19 mouse cellular contexts compared by ENCODE assay signal in the genomic region with DNA sequence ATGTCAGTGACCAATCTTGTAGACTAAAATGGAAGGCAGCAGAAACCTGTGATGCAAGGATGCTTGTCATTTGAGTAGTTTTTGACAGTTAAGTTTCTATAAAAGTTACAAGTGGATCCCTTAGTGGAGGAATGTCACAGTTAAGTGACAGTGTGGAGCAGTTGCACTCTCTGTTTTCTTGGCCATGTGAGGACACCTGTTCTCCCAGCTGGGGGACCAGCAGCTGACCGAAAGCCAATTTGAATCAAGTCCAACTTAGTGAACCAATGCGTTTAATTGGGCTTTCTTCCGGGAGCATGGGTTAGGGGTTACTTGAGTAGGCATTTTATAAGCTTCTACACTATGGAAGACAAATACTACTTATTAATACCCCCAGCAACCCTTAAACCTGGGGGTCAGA. TPM values are rescaled to one million over a fixed set of nuclear protein-coding genes. Genes with fewer than 3 reads are reported as not detected.
DNase-seq lines count a peak whose midpoint lies in the region; ATAC-seq and TF ChIP-seq lines count a peak whose summit lies in the region.
"Had no signal": no experiment of that assay in that cellular context is flagged by ENCODE, and none has a peak within 500 bp of the region (broad histone marks: within the 10 kb centered on the region; RNA-seq: fewer than 3 reads in every experiment).

No protein-coding gene starts in this region.

- DNase-seq in liver, postnatal 0 days, result no peak
- no peak for DNase-seq in liver, embryonic 11.5 days (ENCODE audit: low spot score)
- peak; percentile 28 to 37 for DNase-seq in cerebellum, postnatal 36 days
- DNase-seq in layer of hippocampus, adult 9-11 months, result no peak
- no peak for DNase-seq in lung, postnatal 10 days
- no peak for DNase-seq in urinary bladder, postnatal 25 days (ENCODE audit: low spot score)
- DNase-seq: adrenal gland, postnatal 10 days; B cell, adult 2 months; gastrocnemius, postnatal 36 days; heart, postnatal 14 days; left cerebral cortex, postnatal 4 days; lung, adult 18-20 months; lung, postnatal 36 days had no signal

- no peak overlapping the region for H3K4me2 ChIP-seq in intestine, postnatal 0 days (replicated peaks; ENCODE audit: low read depth)
- no peak overlapping the region for H3K4me2 ChIP-seq in intestine, embryonic 15.5 days (replicated peaks)
- no peak overlapping the region for H3K4me2 ChIP-seq in liver, postnatal 0 days (ENCODE audit: low read depth, low read length)
- H3K4me2 ChIP-seq in liver, embryonic 11.5 days, result no peak overlapping the region
- H3K4me2 ChIP-seq: hindbrain, embryonic 13.5 days had no signal

- no peak for TF ChIP-seq CTCF in intestine, postnatal 0 days (IDR thresholded peaks at IDR 0.05; ENCODE audit: low read depth)
- TF ChIP-seq CTCF in liver, postnatal 0 days (IDR thresholded peaks at IDR 0.05; ENCODE audit: low read depth), result no peak

- H3K36me3 ChIP-seq in intestine, postnatal 0 days (ENCODE audit: control insufficient read depth, insufficient read depth), result peaks cover 4% of the 10 kb centered on the region; the same call in 1 of the 2 replicates
- H3K36me3 ChIP-seq in intestine, embryonic 15.5 days, result no peaks in the 10 kb centered on the region
- no peaks in the 10 kb centered on the region; the same call in 1 of the 2 replicates for H3K36me3 ChIP-seq in liver, postnatal 0 days (replicated peaks; ENCODE audit: insufficient read depth, low read length)
- H3K36me3 ChIP-seq in liver, embryonic 11.5 days (ENCODE audit: control insufficient read depth, insufficient read depth, low read length), result peaks cover 6% of the 10 kb centered on the region; the same call in 1 of the 2 replicates

- H3K27me3 ChIP-seq in intestine, postnatal 0 days (replicated peaks; ENCODE audit: control insufficient read depth, insufficient read depth, low read length), result no peaks in the 10 kb centered on the region
- H3K27me3 ChIP-seq in intestine, embryonic 15.5 days (replicated peaks), result no peaks in the 10 kb centered on the region
- H3K27me3 ChIP-seq in liver, postnatal 0 days (ENCODE audit: insufficient read depth, low read length), result no peaks in the 10 kb centered on the region
- H3K27me3 ChIP-seq in liver, embryonic 11.5 days (replicated peaks; ENCODE audit: control insufficient read depth, insufficient read depth, low read length), result no peaks in the 10 kb centered on the region
- H3K27me3 ChIP-seq: hindbrain, embryonic 13.5 days had no signal

- 81% methylated on average over 3 of the region's 3 CpGs for WGBS in intestine, postnatal 0 days
- 82% methylated on average over 3 of the region's 3 CpGs for WGBS in intestine, embryonic 15.5 days
- 85% methylated on average over 3 of the region's 3 CpGs for WGBS in liver, postnatal 0 days (ENCODE audit: insufficient replicate concordance)
- WGBS in liver, embryonic 11.5 days, result 89% methylated on average over 3 of the region's 3 CpGs

- H3K9ac ChIP-seq in intestine, postnatal 0 days (ENCODE audit: low read depth, low read length), result no peak overlapping the region
- H3K9ac ChIP-seq in intestine, embryonic 15.5 days, result no peak overlapping the region
- no peak overlapping the region for H3K9ac ChIP-seq in liver, postnatal 0 days (replicated peaks)
- no peak overlapping the region for H3K9ac ChIP-seq in liver, embryonic 11.5 days (ENCODE audit: low read depth, low read length)
- H3K9ac ChIP-seq: hindbrain, embryonic 13.5 days had no signal

- ATAC-seq in intestine, postnatal 0 days, result no peak
- no peak for ATAC-seq in intestine, embryonic 15.5 days
- no peak for ATAC-seq in liver, postnatal 0 days
- ATAC-seq in liver, embryonic 11.5 days (replicated peaks; ENCODE audit: low FRiP score), result no peak

- peak overlapping the region; percentile 88 for H3K27ac ChIP-seq in intestine, postnatal 0 days (ENCODE audit: low read depth, low read length)
- H3K27ac ChIP-seq in intestine, embryonic 15.5 days, result no peak overlapping the region
- H3K27ac ChIP-seq in liver, postnatal 0 days (ENCODE audit: low read depth), result peak overlapping the region; percentile 89
- H3K27ac ChIP-seq in liver, embryonic 11.5 days (ENCODE audit: low read depth, low read length), result no peak overlapping the region
- H3K27ac ChIP-seq: heart, embryonic 10.5 days; hindbrain, embryonic 13.5 days; kidney, postnatal 0 days; stomach, postnatal 0 days had no signal

- no peaks in the 10 kb centered on the region for H3K9me3 ChIP-seq in intestine, postnatal 0 days (ENCODE audit: control insufficient read depth)
- H3K9me3 ChIP-seq in intestine, embryonic 15.5 days, result no peaks in the 10 kb centered on the region
- H3K9me3 ChIP-seq in liver, postnatal 0 days (ENCODE audit: low read length), result no peaks in the 10 kb centered on the region
- no peaks in the 10 kb centered on the region for H3K9me3 ChIP-seq in liver, embryonic 11.5 days (ENCODE audit: control insufficient read depth, low read length)
- H3K9me3 ChIP-seq: heart, embryonic 10.5 days; hindbrain, embryonic 13.5 days had no signal

- H3K4me3 ChIP-seq in intestine, postnatal 0 days (ENCODE audit: low read depth, low read length), result no peak overlapping the region
- no peak overlapping the region for H3K4me3 ChIP-seq in intestine, embryonic 15.5 days (replicated peaks)
- no peak overlapping the region for H3K4me3 ChIP-seq in liver, postnatal 0 days (ENCODE audit: low read depth, low read length)
- H3K4me3 ChIP-seq in liver, embryonic 11.5 days (ENCODE audit: low read depth, low read length), result no peak overlapping the region
- H3K4me3 ChIP-seq: heart, embryonic 10.5 days; hindbrain, embryonic 13.5 days had no signal

- no peak for TF ChIP-seq EP300 in liver, postnatal 0 days (IDR thresholded peaks at IDR 0.05; ENCODE audit: low read depth)

- peaks cover 3% of the 10 kb centered on the region; the same call in 1 of the 2 replicates for H3K4me1 ChIP-seq in intestine, postnatal 0 days (replicated peaks; ENCODE audit: control insufficient read depth, insufficient read depth, low read length)
- H3K4me1 ChIP-seq in intestine, embryonic 15.5 days (replicated peaks), result peaks cover 10% of the 10 kb centered on the region; the same call in 1 of the 2 replicates
- H3K4me1 ChIP-seq in liver, postnatal 0 days (ENCODE audit: insufficient read depth), result peaks cover 24% of the 10 kb centered on the region
- H3K4me1 ChIP-seq in liver, embryonic 11.5 days (replicated peaks; ENCODE audit: control insufficient read depth, insufficient read depth, low read length), result no peaks in the 10 kb centered on the region

RNA-seq across cellular contexts. Expression of gene Elovl6, which starts 48.9 kb away (rescaled TPM):
- 34.5 and 36.5 TPM in 2 replicates for polyA plus RNA-seq in intestine, postnatal 0 days (2015; fragmentation: Nextera tagmentation; extraction: Ambion mirVana)
- 46.4 and 47.8 TPM in 2 replicates for polyA plus RNA-seq in intestine, embryonic 15.5 days (2015; fragmentation: Nextera tagmentation; extraction: Ambion mirVana)
- polyA plus RNA-seq in liver, postnatal 0 days (2015; fragmentation: Nextera tagmentation; extraction: Ambion mirVana), result 6.6 and 8.0 TPM in 2 replicates
- 26.6 and 28.3 TPM in 2 replicates for polyA plus RNA-seq in liver, embryonic 11.5 days (2014; fragmentation: Nextera tagmentation; extraction: Ambion mirVana)

Comparison
In these comparisons a context has a peak if more than half of its experiments do, and no peak if none do; other contexts are left out.
1. H3K27ac ChIP-seq: peak in intestine, postnatal 0 days (single experiment) and liver, postnatal 0 days (single experiment); none in intestine, embryonic 15.5 days (single experiment) and liver, embryonic 11.5 days (single experiment).
2. DNase-seq: peak in cerebellum, postnatal 36 days (2 of 2); none in liver, postnatal 0 days (single experiment), liver, embryonic 11.5 days (single experiment), layer of hippocampus, adult 9-11 months (single experiment), lung, postnatal 10 days (single experiment) and urinary bladder, postnatal 25 days (single experiment).